Mouse (Mus musculus) hindbrain, embryonic 10.5 days (tissue): ENCODE data around the gene Ptpn22. TPM values are rescaled to one million over a fixed set of nuclear protein-coding genes. Genes with fewer than 3 reads are reported as not detected.

Experiments
- DNase-seq: peaks from one replicate; pipeline ENCODE4 v3.0.0-alpha.2; 2017; ENCODE audit warnings: low spot score
- H3K27ac ChIP-seq: fragments of 300-500 bp; sonication (generic); 2 replicates; pipeline ENCODE4 v1.5.1; 2016; ENCODE audit warnings: mild to moderate bottlenecking, moderate library complexity
- H3K27me3 ChIP-seq: fragments of 300-500 bp; sonication (generic); 2 replicates; pipeline ENCODE4 v1.6.1; 2016; ENCODE audit warnings: mild to moderate bottlenecking; ENCODE audit not compliant: poor library complexity, insufficient read depth, severe bottlenecking
- H3K36me3 ChIP-seq: fragments of 300-500 bp; sonication (generic); 2 replicates; pipeline ENCODE4 v1.6.1; 2016; ENCODE audit warnings: mild to moderate bottlenecking, moderate library complexity
- H3K4me1 ChIP-seq: fragments of 300-500 bp; sonication (generic); replicated peaks from 2 replicates; pipeline ENCODE4 v1.6.1; 2016; ENCODE audit warnings: mild to moderate bottlenecking
- H3K4me3 ChIP-seq: fragments of 300-500 bp; sonication (generic); 2 replicates; pipeline ENCODE4 v1.5.1; 2016; ENCODE audit warnings: mild to moderate bottlenecking, moderate library complexity
- H3K9me3 ChIP-seq: fragments of 300-500 bp; sonication (generic); 2 replicates; pipeline ENCODE4 v1.6.1; 2016; ENCODE audit warnings: mild to moderate bottlenecking, moderate library complexity
- WGBS: fragments of 180-500 bp; shearing (Covaris S2); methylation state at CpG from one replicate; pipeline ENCODE4 v1.1.7; 2016; 5-methylcytosine and 5-hydroxymethylcytosine counted together
- polyA plus RNA-seq: library from polyadenylated mRNA; unstranded; fragments of >200 nt; fragmentation: Nextera tagmentation; extraction: Ambion mirVana; gene quantifications from 2 replicates; pipeline ENCODE4 v1.2.1, GENCODE M21; 2016

The Ptpn22 gene
- polyA plus RNA-seq, 1 experiment from 2014 or later: 0.24 TPM

DNA sequence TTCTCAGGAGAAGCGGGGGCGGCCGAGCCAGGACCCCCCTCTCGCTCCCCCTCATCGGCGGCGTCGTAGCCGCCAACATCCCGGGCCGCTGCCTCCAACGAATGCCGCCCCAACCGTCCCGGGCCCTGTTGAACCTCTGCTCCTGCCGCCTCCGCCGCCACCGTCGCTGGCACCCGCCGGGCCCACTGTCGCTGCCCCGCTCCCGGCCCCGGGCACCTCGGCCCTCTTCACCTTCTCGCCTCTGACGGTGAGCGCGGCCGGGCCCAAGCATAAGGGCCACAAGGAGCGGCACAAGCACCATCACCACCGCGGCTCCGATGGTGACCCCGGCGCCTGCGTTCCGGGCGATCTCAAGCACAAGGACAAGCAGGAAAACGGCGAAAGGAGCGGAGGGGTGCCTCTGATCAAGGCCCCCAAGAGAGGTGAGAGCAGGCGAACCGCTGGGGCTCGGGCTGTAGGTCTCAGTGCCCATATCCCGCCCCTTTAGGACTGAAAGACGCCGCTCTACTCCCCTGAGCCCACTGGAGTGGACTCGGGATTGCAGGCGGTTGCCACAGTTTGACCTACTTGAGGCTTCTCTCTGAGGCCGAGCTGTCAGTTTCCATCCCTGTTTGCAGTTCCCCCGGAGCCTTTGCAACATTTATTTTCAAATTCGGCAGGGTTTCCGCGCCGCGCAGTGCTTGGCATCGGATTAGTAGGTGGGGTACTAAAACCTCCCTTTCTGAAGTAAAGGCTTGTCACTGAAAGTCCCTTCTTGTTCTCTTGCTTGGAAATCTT is 55.3 kb downstream of the Ptpn22 start:
- Histone ChIP-seq H3K36me3 (peaks cover 4% of the 10 kb centered on the region), H3K27me3 (no peaks in the 10 kb centered on the region), H3K27ac (peak overlapping the region; percentile 97), H3K4me3 (peak overlapping the region; percentile 98), H3K9me3 (no peaks in the 10 kb centered on the region), H3K4me1 (peaks cover 23% of the 10 kb centered on the region)
- WGBS: under 1% methylated on average over 60 of the region's 60 CpGs
- DNase-seq: peak; percentile 71

DNA sequence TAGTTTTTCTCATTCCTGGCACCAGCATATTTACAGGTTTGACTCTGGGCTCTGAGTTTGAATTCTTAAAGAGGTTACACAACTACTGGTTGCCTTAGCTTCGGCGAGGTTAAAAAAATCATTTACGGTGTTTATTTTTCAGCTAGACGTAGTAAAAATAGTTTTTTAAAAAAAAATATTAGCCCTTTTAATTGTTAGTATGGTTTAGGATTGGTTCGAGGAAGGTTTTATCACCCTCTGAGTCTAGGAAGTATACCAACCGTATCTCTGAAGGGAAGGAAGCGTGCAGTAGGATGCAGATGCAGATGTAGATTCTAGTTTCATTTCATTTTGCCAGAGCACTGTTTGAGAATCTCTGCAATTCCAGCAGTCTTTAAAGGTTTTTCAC is 55.9 kb downstream of the Ptpn22 start:
- Histone ChIP-seq H3K4me1 (peaks cover 23% of the 10 kb centered on the region), H3K4me3 (peak overlapping the region; percentile 98), H3K9me3 (no peaks in the 10 kb centered on the region), H3K27ac (peak overlapping the region; percentile 97), H3K27me3 (no peaks in the 10 kb centered on the region), H3K36me3 (peaks cover 7% of the 10 kb centered on the region)
- no peak for DNase-seq
- WGBS: 10% methylated on average over 7 of the region's 7 CpGs

DNA sequence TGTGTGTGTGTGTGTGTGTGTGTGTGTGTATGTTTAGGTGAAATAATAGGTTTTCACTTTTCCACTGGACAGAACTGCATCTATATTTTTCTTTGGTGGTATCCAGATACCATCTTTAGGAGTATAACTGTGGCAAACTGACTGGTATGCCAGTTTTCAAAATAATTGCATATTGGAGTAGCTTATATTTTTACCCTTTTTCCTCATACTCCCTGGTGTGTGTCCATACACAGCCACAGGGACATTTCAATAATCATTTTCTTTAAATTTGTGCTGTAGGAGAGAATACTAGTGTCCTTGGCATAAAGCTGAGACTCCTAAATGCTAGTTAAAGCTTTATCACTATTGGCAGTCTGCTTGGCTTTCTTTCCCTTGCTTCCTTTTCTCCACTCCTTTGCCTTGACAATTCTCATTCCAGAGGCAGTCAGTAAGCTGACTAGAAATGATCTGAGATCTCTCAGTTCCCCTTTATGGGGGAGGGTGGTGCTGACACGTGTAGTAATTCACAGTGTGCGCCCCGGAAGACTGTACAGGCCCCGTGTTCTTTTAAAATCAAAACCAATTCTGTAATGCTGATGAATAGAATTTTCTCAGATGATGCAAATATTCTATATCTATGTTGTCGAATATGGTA is 56.7 kb downstream of the Ptpn22 start:
- H3K9me3 ChIP-seq: no peaks in the 10 kb centered on the region
- H3K27me3 ChIP-seq: no peaks in the 10 kb centered on the region
- 68% methylated on average over 5 of the region's 5 CpGs for WGBS
- H3K27ac ChIP-seq: peak overlapping the region; percentile 59; the same call in 1 of the 2 replicates
- peaks cover 7% of the 10 kb centered on the region for H3K36me3 ChIP-seq
- H3K4me1 ChIP-seq: peaks cover 23% of the 10 kb centered on the region
- no peak for DNase-seq
- peak overlapping the region; percentile 98 for H3K4me3 ChIP-seq

DNA sequence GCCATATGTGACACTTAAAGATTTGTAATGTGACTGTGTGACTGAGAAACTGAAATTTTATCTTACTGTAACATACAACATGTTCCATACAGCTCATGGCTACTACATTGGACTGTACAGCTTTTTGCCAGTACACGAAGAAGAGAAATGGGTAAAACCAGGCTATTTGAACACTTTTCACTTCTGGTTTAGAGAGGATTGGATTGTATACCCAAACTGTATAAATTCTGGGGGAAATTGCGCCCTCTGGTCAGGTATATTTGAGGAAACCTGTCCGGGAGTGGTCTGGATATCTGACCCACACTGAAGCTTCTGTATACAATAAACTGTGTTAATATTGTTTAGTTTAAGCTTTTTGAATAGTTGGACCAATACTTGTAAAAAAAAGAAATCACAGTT is 57.2 kb downstream of the Ptpn22 start:
- DNase-seq: no peak
- Histone ChIP-seq H3K27ac (no peak overlapping the region), H3K4me1 (peaks cover 23% of the 10 kb centered on the region), H3K36me3 (peaks cover 7% of the 10 kb centered on the region), H3K27me3 (no peaks in the 10 kb centered on the region), H3K4me3 (peak overlapping the region; percentile 98), H3K9me3 (no peaks in the 10 kb centered on the region)
- 78% methylated on average over 3 of the region's 3 CpGs for WGBS

DNA sequence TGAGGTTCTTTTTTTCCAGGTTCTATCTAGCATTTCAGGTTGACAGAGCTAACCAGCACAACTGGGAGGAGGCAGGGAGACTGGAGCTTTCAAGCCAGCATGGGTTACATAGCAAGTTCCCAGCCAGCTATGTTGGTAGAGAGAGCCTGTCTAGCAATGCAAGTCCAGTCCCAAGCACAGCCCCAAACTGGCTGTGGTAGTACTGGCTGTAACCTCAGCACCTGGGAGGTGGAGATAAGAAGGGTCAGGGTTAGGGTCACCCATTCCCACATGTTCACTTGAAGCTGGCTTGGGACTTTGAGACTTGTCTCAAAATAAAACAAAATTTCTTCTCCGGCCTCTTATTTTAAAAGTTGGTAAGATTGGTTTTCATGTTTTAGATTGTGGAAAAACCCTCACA is 60.5 kb downstream of the Ptpn22 start:
- H3K4me3 ChIP-seq: no peak overlapping the region
- no peaks in the 10 kb centered on the region for H3K27me3 ChIP-seq
- H3K4me1 ChIP-seq: peaks cover 17% of the 10 kb centered on the region
- DNase-seq: no peak
- 80% methylated on average over 1 of the region's 1 CpGs for WGBS
- peaks cover 7% of the 10 kb centered on the region for H3K36me3 ChIP-seq
- H3K27ac ChIP-seq: no peak overlapping the region
- no peaks in the 10 kb centered on the region for H3K9me3 ChIP-seq

DNA sequence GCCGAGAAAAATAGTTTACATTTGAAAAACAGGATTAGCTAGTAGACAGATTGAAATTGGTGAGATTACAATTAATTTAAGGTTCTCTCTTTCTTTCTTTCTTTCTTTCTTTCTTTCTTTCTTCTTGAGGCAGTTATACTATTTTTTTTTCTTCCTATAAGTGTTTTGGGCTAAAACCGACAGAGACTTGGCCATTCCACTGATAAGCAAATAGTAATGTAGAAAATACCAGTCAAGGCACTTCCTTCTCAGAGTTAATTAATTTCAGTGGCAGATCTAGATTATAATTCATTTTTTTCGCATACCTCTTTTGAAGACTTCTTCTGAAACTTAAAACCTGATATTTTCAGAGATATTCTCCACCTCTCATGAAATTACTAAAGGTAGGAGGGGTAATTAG is 65.7 kb downstream of the Ptpn22 start:
- Histone ChIP-seq H3K27ac (no peak overlapping the region), H3K4me3 (no peak overlapping the region), H3K9me3 (no peaks in the 10 kb centered on the region), H3K27me3 (no peaks in the 10 kb centered on the region), H3K36me3 (peaks cover 20% of the 10 kb centered on the region), H3K4me1 (peaks cover 4% of the 10 kb centered on the region)
- no peak for DNase-seq
- 84% methylated on average over 3 of the region's 3 CpGs for WGBS

DNA sequence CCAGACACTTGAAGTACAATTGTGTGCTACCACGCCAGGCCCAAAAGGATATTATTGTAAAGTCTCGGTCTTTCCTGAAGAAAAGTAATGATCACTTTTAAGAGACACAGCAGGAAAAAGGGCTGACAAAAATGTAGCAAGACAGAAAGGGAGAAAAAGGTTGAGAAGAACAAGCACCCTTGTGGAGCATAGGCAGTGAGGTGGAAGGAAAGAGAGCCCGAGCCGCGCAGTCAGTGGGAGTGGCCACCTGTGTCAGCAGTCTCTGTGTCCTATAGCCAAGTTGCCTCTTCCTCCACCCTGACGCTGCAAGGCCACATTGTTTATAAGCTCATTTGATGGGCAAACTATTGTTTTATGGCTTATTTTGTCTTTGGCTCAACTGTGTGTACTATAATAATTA is 67.9 kb downstream of the Ptpn22 start:
- no peak overlapping the region for H3K4me3 ChIP-seq
- no peaks in the 10 kb centered on the region for H3K27me3 ChIP-seq
- no peak for DNase-seq
- H3K4me1 ChIP-seq: peaks cover 4% of the 10 kb centered on the region
- H3K36me3 ChIP-seq: peaks cover 38% of the 10 kb centered on the region
- WGBS: 62% methylated on average over 6 of the region's 6 CpGs
- no peak overlapping the region for H3K27ac ChIP-seq
- no peaks in the 10 kb centered on the region for H3K9me3 ChIP-seq

DNA sequence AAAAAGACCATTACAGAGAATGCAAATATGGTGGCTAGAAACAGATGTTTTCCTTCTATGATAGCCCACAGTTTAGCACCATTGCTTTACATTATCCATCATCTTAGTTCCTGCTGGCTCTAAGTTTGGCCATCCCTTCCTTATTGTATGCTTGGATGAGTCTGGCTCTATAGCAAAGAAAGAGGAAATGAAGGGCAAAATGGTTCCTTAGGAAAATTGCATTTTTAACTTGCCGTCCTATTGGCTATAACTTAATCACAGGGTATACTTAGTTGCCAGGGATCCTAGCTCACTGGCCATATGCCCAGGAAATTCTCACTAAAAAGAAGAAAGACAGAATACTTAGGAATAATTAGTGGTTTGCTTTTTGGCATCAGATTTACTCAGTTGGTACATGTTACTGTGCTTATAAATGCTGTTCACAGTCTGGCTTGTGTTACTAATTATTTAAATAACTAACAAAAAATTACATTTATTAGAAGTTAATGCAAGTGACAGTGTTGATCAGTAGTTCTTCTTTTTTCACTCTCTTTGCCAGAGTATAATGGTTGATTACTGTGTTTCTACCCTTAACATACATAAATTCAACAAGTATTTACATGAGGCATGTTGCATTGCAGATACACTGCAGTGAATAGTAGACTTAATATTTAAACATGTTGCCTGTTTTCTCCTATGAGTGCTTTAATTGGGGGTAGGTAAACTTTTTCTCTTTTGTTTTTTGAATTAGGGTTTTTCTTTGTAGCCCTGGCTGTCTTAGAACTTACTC is 85.4 kb downstream of the Ptpn22 start:
- DNase-seq: no peak
- 96% methylated on average over 1 of the region's 1 CpGs for WGBS
- H3K36me3 ChIP-seq: peaks cover 18% of the 10 kb centered on the region; the same call in 1 of the 2 replicates

DNA sequence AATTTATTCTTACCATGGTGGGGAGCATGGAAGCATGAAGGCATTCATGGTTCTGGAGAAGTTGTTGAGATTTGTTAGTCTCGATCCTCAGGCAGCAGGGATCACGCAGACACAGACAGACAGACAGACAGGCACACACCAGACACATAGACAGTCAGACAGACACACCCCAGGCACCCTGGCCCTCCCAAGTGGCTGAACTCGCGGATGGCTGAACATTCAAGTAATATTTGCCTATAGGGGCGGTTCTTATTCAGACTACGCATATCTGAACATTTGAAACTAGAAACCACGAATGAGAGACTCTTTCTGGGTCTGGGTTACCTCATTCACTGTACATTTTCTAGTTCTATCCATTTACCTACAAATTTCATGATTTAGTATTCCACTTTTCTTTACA is 89.1 kb downstream of the Ptpn22 start:
- peaks cover 19% of the 10 kb centered on the region; the same call in 1 of the 2 replicates for H3K36me3 ChIP-seq
- H3K9me3 ChIP-seq: no peaks in the 10 kb centered on the region
- no peaks in the 10 kb centered on the region for H3K27me3 ChIP-seq
- 89% methylated on average over 7 of the region's 7 CpGs for WGBS
- H3K4me3 ChIP-seq: no peak overlapping the region
- no peaks in the 10 kb centered on the region for H3K4me1 ChIP-seq
- no peak for DNase-seq
- H3K27ac ChIP-seq: no peak overlapping the region

More for the DNA sequence above, 85.4 kb downstream of the Ptpn22 start:
- Histone ChIP-seq H3K27me3 (no peaks in the 10 kb centered on the region), H3K4me1 (no peaks in the 10 kb centered on the region), H3K4me3 (no peak overlapping the region), H3K9me3 (no peaks in the 10 kb centered on the region), H3K27ac (no peak overlapping the region)

DNA sequence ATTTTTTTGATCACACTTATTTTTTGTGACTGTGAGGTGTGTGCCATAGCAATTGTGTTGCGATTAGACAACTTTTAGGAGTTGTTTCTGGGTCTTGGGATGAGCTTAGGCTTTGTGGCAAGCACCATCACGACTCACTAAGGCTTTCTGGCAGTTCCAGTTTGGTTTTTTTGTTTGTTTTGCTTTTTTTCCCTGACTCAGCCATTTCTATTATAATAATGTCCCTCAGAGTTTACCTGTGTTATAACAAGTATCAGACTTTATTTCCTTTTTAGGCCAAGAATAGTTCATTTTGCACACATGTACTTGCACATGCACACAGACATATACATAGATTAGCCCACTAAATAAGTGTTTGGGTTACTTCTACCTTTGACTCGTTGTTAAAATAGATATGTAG is 101.0 kb downstream of the Ptpn22 start:
- Histone ChIP-seq H3K27ac (no peak overlapping the region), H3K4me3 (no peak overlapping the region), H3K9me3 (no peaks in the 10 kb centered on the region), H3K4me1 (no peaks in the 10 kb centered on the region), H3K36me3 (peaks cover 71% of the 10 kb centered on the region), H3K27me3 (no peaks in the 10 kb centered on the region)
- WGBS: 91% methylated on average over 3 of the region's 3 CpGs
- DNase-seq: no peak
